ENCODE assay signal across 12 mouse cellular contexts in genomic region chr9:67849397-67849796, GRCm38 (mm10). TPM values are rescaled to one million over a fixed set of nuclear protein-coding genes. Genes with fewer than 3 reads are reported as not detected.
"Had no signal": no experiment of that assay in that cellular context is flagged by ENCODE, and none has a peak within 500 bp of the region (broad histone marks: within the 10 kb centered on the region; RNA-seq: fewer than 3 reads in every experiment).

No protein-coding gene starts in this region.

- DNase-seq: kidney, adult 8-10 months; kidney, postnatal 36 days; lung, postnatal 14 days; right cerebral cortex, postnatal 14 days had no signal

- H3K4me2 ChIP-seq: lung, embryonic 15.5 days; midbrain, embryonic 12.5 days had no signal

- H3K27ac ChIP-seq: kidney, postnatal 0 days; limb, embryonic 10.5 days; lung, embryonic 15.5 days; midbrain, embryonic 12.5 days had no signal

- H3K4me1 ChIP-seq: midbrain, embryonic 12.5 days had no signal

- H3K9me3 ChIP-seq: limb, embryonic 10.5 days; liver, embryonic 12.5 days; lung, embryonic 15.5 days; midbrain, embryonic 12.5 days had no signal

- H3K27me3 ChIP-seq: liver, embryonic 12.5 days; lung, embryonic 15.5 days; midbrain, embryonic 12.5 days had no signal

- H3K36me3 ChIP-seq: lung, embryonic 15.5 days; midbrain, embryonic 12.5 days had no signal

- H3K4me3 ChIP-seq: limb, embryonic 10.5 days; liver, embryonic 12.5 days; lung, embryonic 15.5 days; midbrain, embryonic 12.5 days had no signal

- H3K9ac ChIP-seq: liver, embryonic 12.5 days; lung, embryonic 15.5 days; midbrain, embryonic 12.5 days had no signal

- ATAC-seq: inflammation-experienced regulatory T-cells, adult 6 months; midbrain, embryonic 16.5 days had no signal

RNA-seq across cellular contexts. Expression of gene C2cd4a, which starts 17.3 kb away (rescaled TPM):
- total RNA-seq: megakaryocyte-erythroid progenitor cell, adult 5-6 weeks had no signal
- polyA plus RNA-seq: inflammation-experienced regulatory T-cells, adult 6 months had no signal
